Mouse (Mus musculus): ENCODE data around the gene Dao. TPM values are rescaled to one million over a fixed set of nuclear protein-coding genes. Genes with fewer than 3 reads are reported as not detected.

Gene Dao
- total RNA-seq, 2 experiments from 2014 or later, result not detected

DNA sequence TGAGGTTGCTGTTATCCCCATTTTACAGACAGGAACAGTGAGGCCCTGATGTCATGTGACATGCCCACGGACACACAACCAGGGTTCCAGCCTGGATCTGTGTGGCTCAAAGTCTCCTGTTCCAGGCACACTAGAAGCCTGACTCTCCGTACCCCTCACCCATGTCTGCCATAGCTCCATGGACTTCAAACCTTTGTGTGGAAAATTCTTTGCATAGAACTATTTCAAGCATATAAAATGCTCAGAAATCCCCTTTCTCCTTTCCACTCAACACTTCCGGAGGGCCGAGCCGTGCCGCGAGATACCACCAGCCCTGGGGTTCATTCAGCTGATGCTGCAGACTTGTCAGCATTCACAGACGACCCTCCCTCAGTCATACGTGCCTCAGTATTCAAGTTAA, 64.0 kb downstream of the Dao start:
- DNase-seq (ENCODE audit: low spot score in 2 of 2), result no peak

DNA sequence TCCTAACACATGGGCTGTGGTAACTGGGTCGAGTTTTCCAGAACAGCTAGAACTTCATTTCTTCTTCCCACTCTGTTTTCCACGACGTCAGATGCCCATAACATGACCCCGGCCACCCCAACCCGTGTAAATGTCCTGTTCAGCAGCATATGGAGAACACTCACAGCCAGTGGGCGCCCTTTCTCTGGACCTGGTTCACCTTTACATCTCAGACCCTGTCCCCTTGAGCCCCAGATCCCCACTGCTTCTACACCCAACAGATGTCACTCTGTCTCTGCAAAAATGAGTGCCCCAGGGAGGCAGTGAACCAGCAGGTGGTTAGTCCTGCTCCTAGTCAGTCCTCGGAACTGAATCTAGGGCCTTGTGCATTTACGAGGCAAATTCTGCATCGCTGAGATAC, 64.5 kb downstream of the Dao start:
- DNase-seq (ENCODE audit: low spot score in 2 of 2), result no peak

DNA sequence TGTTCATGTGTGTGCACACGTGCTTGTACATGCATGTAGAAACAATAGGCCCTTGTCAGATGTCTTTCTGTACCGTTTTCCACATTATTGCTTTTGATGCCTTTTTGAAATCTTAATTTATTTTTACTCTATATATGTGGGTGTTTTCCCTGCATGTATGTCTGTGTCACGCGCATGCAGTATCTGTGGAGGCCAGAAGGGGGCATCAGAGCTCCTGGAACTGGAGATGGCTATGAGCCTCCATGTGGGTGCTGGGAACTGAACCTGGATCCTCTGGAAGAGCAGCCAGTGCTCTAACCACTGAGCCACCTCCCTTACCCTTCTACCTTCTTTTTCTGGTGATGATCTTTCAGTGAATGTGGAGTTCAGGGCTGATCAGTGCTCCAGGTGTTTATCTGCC, 67.4 kb downstream of the Dao start:
- DNase-seq (ENCODE audit: low spot score in 2 of 2), result no peak

DNA sequence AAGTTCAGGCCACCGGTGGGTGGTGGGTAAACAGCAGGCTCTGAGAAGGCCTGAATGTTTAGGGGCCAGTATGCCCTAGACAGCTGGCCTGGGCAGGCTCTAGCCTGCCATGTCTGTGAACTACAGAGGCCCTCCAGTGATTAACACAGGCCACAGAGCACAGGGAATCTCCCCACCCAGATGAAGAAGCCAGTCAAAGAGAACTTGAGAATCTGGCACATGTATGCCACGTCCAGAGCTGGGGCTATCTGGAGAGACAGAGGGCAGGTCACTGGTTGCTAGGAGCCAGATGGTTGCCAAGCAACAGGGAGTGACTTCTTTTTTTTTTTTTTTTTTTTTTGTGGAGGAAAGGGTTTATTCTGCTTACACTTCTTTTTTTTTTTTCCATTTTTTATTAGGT, 68.8 kb downstream of the Dao start:
- DNase-seq (ENCODE audit: low spot score in 2 of 2), result no peak

Other genes with a start within 250 kb of the Dao start
- gene Sart3, start 231.2 kb upstream of the Dao start, total RNA-seq (2021), result 10 to 100 TPM; 18.9 to 21.9 TPM
- gene Iscu, start 231.0 kb upstream of the Dao start, total RNA-seq (2021), result 10 to 100 TPM; 69.5 to 70.2 TPM
- gene Tmem119, start 203.2 kb upstream of the Dao start, total RNA-seq (2021), result 10 to 100 TPM; 30.8 to 34.9 TPM
- gene Selplg, start 171.1 kb upstream of the Dao start, total RNA-seq (2021), result 1 to 10 TPM; 3.0 to 3.1 TPM
- gene Coro1c, start 94.9 kb upstream of the Dao start, total RNA-seq (2021), result 10 to 100 TPM; 70.4 to 84.2 TPM
- 10 to 100 TPM; 20.2 to 21.1 TPM for gene Ssh1, start 9.8 kb upstream of the Dao start, total RNA-seq (2021)
- 10 to 100 TPM; 12.9 to 13.6 TPM for gene Usp30, start 61.8 kb downstream of the Dao start, total RNA-seq (2021)
- not detected for gene Svop, start 87.9 kb downstream of the Dao start, total RNA-seq (2021)
- gene Alkbh2, start 124.5 kb downstream of the Dao start, total RNA-seq (2021), result 1 to 10 TPM; 3.3 to 3.4 TPM
- 10 to 100 TPM; 10.5 to 14.0 TPM for gene Ung, start 126.7 kb downstream of the Dao start, total RNA-seq (2021)
- gene Acacb, start 142.8 kb downstream of the Dao start, total RNA-seq (2021), result 10 to 100 TPM; 59.6 to 62.8 TPM